Mouse (Mus musculus) liver, embryonic 13.5 days (tissue): ENCODE measurements around the gene Lrrc73. TPM values are rescaled to one million over a fixed set of nuclear protein-coding genes. Genes with fewer than 3 reads are reported as not detected.

ENCODE experiments used
- ATAC-seq: fragments of 200-750 bp; cut with Nextera tagmentation; 2 replicates; pipeline ENCODE4 v1.8.0; 2017; ENCODE audit warnings: low read depth, mild to moderate bottlenecking, moderate number of reproducible peaks, moderate library complexity
- DNase-seq: peaks from one replicate; pipeline ENCODE4 v3.0.0; 2022
- H3K27ac ChIP-seq: fragments of 300-500 bp; sonication (generic); 2 replicates; pipeline ENCODE4 v1.5.1; 2015; ENCODE audit warnings: moderate library complexity, mild to moderate bottlenecking, inconsistent platforms
- H3K27me3 ChIP-seq: fragments of 300-500 bp; sonication (generic); 2 replicates; pipeline ENCODE4 v1.6.1; 2015; ENCODE audit warnings: mild to moderate bottlenecking, inconsistent platforms
- H3K36me3 ChIP-seq: fragments of 300-500 bp; sonication (generic); 2 replicates; pipeline ENCODE4 v1.6.1; 2015; ENCODE audit warnings: mild to moderate bottlenecking, inconsistent platforms
- H3K4me1 ChIP-seq: fragments of 300-500 bp; sonication (generic); replicated peaks from 2 replicates; pipeline ENCODE4 v1.6.1; 2015; ENCODE audit warnings: inconsistent platforms
- H3K4me2 ChIP-seq: fragments of 300-500 bp; sonication (generic); 2 replicates; pipeline ENCODE4 v1.6.1; 2015; ENCODE audit warnings: inconsistent platforms, mild to moderate bottlenecking, moderate library complexity
- H3K4me3 ChIP-seq: fragments of 300-500 bp; sonication (generic); replicated peaks from 2 replicates; pipeline ENCODE4 v1.5.1; 2015; ENCODE audit warnings: mild to moderate bottlenecking, inconsistent platforms
- H3K9ac ChIP-seq: fragments of 300-500 bp; sonication (generic); 2 replicates; pipeline ENCODE4 v1.6.1; 2015; ENCODE audit warnings: mild to moderate bottlenecking, inconsistent platforms
- H3K9me3 ChIP-seq: fragments of 300-500 bp; sonication (generic); replicated peaks from 2 replicates; pipeline ENCODE4 v1.6.1; 2016; ENCODE audit warnings: inconsistent platforms
- WGBS: fragments of 180-500 bp; shearing (Covaris S2); methylation state at CpG from one replicate; pipeline ENCODE4 v1.1.7; 2015; ENCODE audit not compliant: insufficient replicate concordance; 5-methylcytosine and 5-hydroxymethylcytosine counted together
- polyA plus RNA-seq: library from polyadenylated mRNA; unstranded; fragments of >200 nt; fragmentation: Nextera tagmentation; extraction: Ambion mirVana; gene quantifications from 2 replicates; pipeline ENCODE4 v1.2.1, GENCODE M21; 2015

Gene Lrrc73
- polyA plus RNA-seq, 1 experiment from 2014 or later = 0.06 TPM

DNA sequence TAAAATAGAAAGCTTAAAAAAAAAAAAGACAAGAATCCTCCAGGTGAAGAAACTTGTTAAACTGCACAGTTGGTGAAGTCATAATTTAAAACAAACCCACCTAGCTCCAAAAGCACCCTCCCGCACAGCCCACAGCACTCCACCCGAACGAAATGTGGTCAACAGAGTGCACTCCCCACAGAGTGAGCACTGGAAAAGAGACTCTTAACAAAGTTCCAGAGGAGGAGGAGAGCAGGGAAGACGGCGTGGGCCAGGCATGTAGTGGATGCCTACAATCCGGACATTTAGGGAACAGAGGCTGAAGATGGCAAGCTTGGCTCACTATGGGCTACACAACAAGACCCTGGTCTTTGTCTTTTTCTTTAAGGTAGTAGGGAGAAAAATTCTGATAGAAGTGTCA, 21.7 kb downstream of the Lrrc73 start:
- Histone ChIP-seq H3K9ac (no peak overlapping the region), H3K27me3 (no peaks in the 10 kb centered on the region), H3K36me3 (peaks cover 59% of the 10 kb centered on the region), H3K4me3 (no peak overlapping the region), H3K4me1 (0 out of 2 replicates have a peak, but pooled peaks cover 4% of the 10 kb centered on the region), H3K27ac (no peak overlapping the region), H3K4me2 (no peak overlapping the region), H3K9me3 (no peaks in the 10 kb centered on the region)
- WGBS = 78% methylated on average over 6 of the region's 6 CpGs
- no peak for DNase-seq
- no peak for ATAC-seq

DNA sequence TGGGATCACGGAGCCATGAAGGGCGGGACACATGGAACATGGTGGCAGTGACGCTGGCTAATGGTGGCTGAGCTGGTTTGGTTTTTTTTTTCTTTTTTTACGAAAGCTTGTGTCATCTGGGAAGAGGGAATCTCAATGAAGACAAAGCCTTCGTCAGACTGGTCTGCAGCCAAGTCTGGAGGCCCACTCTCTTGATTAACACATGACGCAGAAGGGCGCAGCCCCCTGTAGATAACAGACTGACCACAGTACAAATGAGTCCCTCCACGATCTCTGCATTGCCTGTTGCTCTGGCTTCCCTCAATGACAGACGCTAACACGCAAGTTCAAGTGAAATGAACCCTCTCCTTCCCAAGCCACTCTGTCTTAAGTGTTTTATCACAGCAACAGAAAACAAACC, 22.2 kb downstream of the Lrrc73 start:
- 65% methylated on average over 10 of the region's 10 CpGs for WGBS
- Histone ChIP-seq H3K27me3 (no peaks in the 10 kb centered on the region), H3K27ac (no peak overlapping the region), H3K4me2 (no peak overlapping the region), H3K4me3 (no peak overlapping the region), H3K9me3 (no peaks in the 10 kb centered on the region), H3K9ac (no peak overlapping the region), H3K4me1 (0 out of 2 replicates have a peak, but pooled peaks cover 4% of the 10 kb centered on the region), H3K36me3 (peaks cover 58% of the 10 kb centered on the region)
- DNase-seq (no peak), ATAC-seq (no peak)

DNA sequence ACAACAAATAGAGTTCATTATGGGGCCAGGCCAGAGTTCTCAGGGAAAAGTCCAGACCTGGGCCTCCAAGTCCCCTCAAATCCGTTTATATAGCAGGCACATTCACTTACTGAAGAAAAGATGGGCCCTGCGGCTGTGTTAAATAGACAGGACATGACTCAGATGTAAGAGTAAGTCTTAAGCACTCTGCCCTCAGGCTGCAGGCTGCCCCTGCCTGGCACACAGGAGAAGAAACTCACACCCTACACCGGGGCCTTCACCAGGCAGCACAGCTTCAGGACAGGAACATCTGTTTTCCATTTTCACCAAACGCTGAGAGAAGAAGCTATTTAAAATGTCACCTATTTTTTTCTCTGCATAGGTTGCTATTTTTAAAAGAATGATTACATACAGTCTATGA, 24.3 kb downstream of the Lrrc73 start:
- Histone ChIP-seq H3K27me3 (no peaks in the 10 kb centered on the region), H3K9ac (no peak overlapping the region), H3K4me1 (peaks cover 20% of the 10 kb centered on the region), H3K36me3 (peaks cover 45% of the 10 kb centered on the region), H3K4me3 (no peak overlapping the region), H3K9me3 (no peaks in the 10 kb centered on the region), H3K27ac (no peak overlapping the region), H3K4me2 (no peak overlapping the region)
- DNase-seq = no peak
- 81% methylated on average over 4 of the region's 4 CpGs for WGBS
- no peak for ATAC-seq

DNA sequence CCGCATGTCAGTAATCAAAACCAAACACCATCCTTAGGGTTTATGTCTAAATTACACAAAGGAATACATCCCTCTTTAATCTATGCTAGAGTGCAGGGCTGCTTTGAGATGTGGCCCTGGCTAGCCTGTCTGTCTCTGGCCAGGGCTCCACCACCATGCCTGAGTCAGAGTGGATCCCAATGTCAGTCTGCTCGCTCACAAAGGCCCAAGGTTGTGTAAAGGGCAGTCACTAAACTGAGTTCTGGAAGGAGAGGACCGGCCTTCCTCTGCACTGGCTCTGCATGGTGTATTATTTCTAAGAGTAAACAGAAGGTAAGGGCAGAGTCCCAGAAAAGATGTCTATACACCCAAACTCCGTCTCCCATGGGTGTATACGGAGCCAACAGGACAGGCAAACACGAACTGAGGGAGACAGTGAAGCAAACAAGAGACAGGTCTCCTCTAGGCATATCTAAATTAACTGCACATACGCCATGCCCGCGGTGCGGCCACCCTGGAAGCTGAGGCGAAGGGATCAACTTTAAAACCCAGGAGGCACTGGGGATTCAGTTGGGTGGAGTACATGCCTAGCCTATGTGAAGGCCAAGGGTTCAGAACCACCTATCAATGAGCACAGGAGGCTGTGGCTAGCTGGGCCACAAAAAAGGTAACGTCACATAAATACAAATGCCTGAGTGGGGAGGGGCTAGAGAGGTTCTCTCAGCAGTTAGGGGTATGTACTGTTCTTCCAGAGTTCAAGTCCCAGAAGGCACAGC, 24.9 kb downstream of the Lrrc73 start:
- no peak overlapping the region for H3K4me3 ChIP-seq
- no peaks in the 10 kb centered on the region for H3K9me3 ChIP-seq
- H3K36me3 ChIP-seq = peaks cover 43% of the 10 kb centered on the region
- H3K27me3 ChIP-seq = no peaks in the 10 kb centered on the region
- no peak overlapping the region for H3K4me2 ChIP-seq
- no peak overlapping the region for H3K27ac ChIP-seq
- DNase-seq (no peak), ATAC-seq (no peak)
- no peak overlapping the region for H3K9ac ChIP-seq
- H3K4me1 ChIP-seq = peaks cover 23% of the 10 kb centered on the region
- 82% methylated on average over 12 of the region's 12 CpGs for WGBS

DNA sequence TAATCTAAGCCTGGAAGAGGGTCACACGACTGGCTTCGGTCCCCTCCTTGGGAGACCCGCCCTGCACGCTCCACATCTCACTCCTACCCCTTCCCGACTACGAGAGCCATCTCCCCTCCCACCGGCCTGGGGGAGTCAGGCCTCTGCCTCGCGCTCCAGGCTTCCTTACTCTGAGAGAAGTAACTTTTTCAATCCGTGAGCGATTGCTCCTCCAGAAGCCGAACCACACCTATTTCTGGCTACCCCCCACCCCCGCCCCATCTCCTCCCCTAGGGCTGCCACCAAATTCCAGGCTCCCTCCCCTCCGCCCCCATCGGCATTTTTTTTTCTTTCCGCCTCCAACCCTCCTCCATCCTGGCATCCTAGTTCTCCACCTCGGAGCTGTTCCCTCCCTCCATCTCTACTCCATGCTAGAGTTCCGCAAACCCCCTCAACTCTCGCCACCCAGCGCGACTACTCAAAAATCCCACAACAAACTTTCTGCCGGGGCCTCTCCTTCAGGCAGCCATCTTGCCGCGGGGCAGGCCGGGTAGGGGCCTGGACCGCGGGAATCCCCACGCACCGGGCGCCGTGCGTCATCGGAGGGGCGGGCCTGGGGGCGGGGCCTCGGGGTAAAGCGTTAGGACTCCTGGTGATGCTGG, 29.3 kb downstream of the Lrrc73 start, which contains the start of gene Tjap1:
TSS of gene Tjap1 (minus strand) at position 544 of the 641 bp plus-strand sequence.
- Histone ChIP-seq H3K36me3 (peaks cover 27% of the 10 kb centered on the region), H3K9ac (peak within 1 kb of the TSS; percentile 87), H3K9me3 (no peaks in the 10 kb centered on the region), H3K27ac (peak within 1 kb of the TSS; percentile 70; the same call in 1 of the 2 replicates), H3K27me3 (0 out of 2 replicates have a peak, but pooled peaks cover 5% of the 10 kb centered on the region), H3K4me2 (peak within 1 kb of the TSS; percentile 95), H3K4me1 (peaks cover 23% of the 10 kb centered on the region), H3K4me3 (peak within 1 kb of the TSS; percentile 79)
- DNase-seq (peak; percentile 77), ATAC-seq (peak; percentile 96)
- under 1% methylated on average over 37 of the region's 37 CpGs for WGBS

DNA sequence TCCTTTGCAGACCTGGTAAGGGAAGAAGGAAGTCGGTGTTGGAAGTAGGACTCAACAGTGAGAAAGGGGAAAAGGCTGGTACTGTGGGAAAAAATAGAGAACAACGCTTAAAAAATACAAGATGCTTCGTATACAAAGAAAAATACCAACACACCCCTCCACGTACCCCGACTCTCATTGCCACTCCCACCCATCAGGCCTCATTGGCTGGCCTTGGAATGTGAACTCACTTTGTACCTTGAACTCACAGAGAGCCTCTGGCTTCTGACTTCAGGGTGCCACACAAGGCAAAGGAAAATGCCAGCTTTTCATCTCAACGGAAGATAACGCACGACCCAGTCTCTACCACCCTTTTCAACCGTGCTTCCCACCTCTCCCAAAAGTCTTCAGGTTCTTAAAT, 29.8 kb downstream of the Lrrc73 start:
- WGBS = 24% methylated on average over 9 of the region's 9 CpGs
- no peak overlapping the region for H3K27ac ChIP-seq
- H3K9ac ChIP-seq = peak overlapping the region; percentile 87

DNA sequence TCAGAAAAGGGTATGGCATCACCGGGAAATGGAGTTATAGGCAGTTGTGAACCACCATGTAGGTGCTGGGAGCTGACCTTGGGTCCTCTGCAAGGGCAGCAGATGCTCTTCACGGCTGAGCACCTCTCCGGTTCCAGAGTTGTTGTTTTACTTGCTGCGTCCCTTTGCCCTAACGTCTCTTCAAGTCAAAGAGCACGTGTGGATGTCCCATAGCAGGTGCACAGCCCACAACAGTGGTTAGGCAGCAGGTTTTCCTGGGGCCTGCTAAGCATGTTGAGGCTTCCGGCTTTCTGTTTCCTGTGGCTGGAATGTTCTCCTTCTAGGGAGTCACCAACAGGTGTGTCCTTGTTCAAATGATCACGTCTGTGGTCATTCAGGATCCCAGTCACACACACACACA, 30.6 kb downstream of the Lrrc73 start:
- Histone ChIP-seq H3K27me3 (0 out of 2 replicates have a peak, but pooled peaks cover 5% of the 10 kb centered on the region), H3K36me3 (peaks cover 16% of the 10 kb centered on the region), H3K9ac (no peak overlapping the region), H3K9me3 (no peaks in the 10 kb centered on the region), H3K4me1 (peaks cover 26% of the 10 kb centered on the region), H3K4me3 (no peak overlapping the region), H3K27ac (no peak overlapping the region), H3K4me2 (no peak overlapping the region)
- ATAC-seq (no peak), DNase-seq (no peak)
- 74% methylated on average over 8 of the region's 8 CpGs for WGBS

More for the DNA sequence above, 29.8 kb downstream of the Lrrc73 start:
- peaks cover 23% of the 10 kb centered on the region for H3K4me1 ChIP-seq
- 0 out of 2 replicates have a peak, but pooled peaks cover 5% of the 10 kb centered on the region for H3K27me3 ChIP-seq
- ATAC-seq (peak; percentile 27), DNase-seq (no peak)
- peaks cover 23% of the 10 kb centered on the region for H3K36me3 ChIP-seq
- H3K4me3 ChIP-seq = peak overlapping the region; percentile 79
- H3K4me2 ChIP-seq = peak overlapping the region; percentile 95
- H3K9me3 ChIP-seq = no peaks in the 10 kb centered on the region

DNA sequence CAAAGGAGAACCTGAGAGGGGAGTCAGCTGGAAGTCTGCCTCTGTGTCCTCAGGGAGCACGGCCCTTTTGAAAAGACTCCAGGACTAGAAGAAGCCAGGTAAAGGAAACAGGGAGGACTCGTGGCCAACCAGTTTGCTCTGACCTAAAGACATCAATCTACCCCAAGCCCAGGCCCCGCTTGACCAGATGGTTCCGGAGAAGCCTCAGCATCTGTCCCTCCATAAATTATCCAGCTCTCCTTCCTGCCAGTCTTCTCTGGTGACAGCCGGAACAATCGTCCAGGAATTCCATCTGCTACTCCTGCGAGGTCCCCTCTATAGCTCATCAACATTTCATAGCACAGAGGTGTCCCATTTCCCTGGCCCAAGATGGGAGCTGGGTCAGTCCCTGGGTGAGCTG, 31.3 kb downstream of the Lrrc73 start:
- Histone ChIP-seq H3K4me1 (peaks cover 26% of the 10 kb centered on the region), H3K9me3 (no peaks in the 10 kb centered on the region), H3K27ac (no peak overlapping the region), H3K4me3 (no peak overlapping the region), H3K27me3 (peaks cover 13% of the 10 kb centered on the region; the same call in 1 of the 2 replicates), H3K36me3 (peaks cover 8% of the 10 kb centered on the region), H3K9ac (no peak overlapping the region), H3K4me2 (no peak overlapping the region)
- DNase-seq (no peak), ATAC-seq (no peak)
- WGBS = 47% methylated on average over 7 of the region's 7 CpGs

DNA sequence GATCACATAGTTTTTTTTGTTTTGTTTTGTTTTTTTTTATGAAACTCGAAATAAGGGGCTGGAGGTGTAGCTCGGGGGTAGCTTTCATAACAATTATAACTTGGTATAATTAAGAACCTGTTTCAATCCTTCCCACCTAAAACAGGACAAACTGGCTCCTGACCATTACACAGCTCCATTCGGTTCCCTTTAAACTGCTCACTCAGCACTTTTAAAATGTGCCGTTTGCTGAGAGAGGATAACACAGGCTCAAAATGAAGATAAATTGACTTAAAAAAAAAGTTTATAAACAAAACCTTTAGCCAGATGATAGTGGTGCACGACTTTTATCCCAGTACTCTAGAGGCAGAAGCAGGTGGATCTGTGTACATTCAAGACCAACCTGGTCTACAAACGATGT, 32.1 kb downstream of the Lrrc73 start:
- DNase-seq (no peak), ATAC-seq (no peak)
- Histone ChIP-seq H3K36me3 (peaks cover under 1% of the 10 kb centered on the region), H3K27ac (no peak overlapping the region), H3K9me3 (no peaks in the 10 kb centered on the region), H3K9ac (no peak overlapping the region), H3K27me3 (peaks cover 18% of the 10 kb centered on the region), H3K4me2 (no peak overlapping the region), H3K4me3 (no peak overlapping the region), H3K4me1 (peaks cover 26% of the 10 kb centered on the region)
- WGBS = 43% methylated on average over 6 of the region's 6 CpGs

DNA sequence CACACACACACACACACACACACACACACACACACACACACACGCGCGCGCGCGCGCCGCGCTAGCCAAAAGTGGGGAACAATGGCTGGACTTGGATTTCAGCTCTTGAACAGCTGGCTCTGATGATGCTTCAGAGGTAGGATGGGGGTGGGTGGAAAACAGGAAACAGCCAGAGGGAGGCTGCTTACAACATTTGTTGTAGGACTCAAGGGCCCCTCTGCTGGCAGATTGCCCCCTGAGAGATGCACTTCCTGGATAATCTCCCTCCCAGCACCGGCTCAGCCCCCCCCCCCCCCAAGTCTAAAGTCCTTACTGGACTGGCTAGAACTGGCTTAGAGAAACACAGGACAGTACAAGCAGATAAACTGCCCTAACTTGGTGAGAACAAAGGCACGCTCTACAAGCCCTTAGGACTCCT, 34.4 kb downstream of the Lrrc73 start:
- H3K4me3 ChIP-seq = no peak overlapping the region
- no peak for DNase-seq
- H3K9me3 ChIP-seq = no peaks in the 10 kb centered on the region
- no peak for ATAC-seq
- H3K4me2 ChIP-seq = no peak overlapping the region
- H3K4me1 ChIP-seq = peaks cover 9% of the 10 kb centered on the region
- no peak overlapping the region for H3K27ac ChIP-seq
- no peak overlapping the region for H3K9ac ChIP-seq
- 51% methylated on average over 11 of the region's 11 CpGs for WGBS
- H3K27me3 ChIP-seq = peaks cover 33% of the 10 kb centered on the region
- no peaks in the 10 kb centered on the region for H3K36me3 ChIP-seq

DNA sequence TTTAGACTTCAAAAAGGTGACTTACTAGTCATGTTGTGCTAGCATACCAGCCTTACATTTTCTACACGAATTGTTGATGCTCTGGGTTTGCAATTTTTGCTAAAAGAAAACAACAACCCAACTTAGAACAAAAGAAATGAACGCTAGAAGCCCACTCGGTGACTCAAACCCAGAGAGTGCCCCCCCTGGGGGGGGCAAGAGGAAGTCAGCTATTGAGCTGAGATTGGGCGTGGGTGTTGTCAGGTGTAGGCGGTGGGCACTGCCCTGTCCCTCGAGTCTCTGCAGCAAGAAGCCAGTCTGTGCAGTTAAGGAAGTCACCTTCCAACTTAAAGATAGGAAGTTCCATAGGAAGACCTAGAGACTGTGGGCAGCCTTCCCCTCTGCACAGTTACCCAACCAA, 43.3 kb downstream of the Lrrc73 start:
- 15% methylated on average over 6 of the region's 6 CpGs for WGBS
- peaks cover 12% of the 10 kb centered on the region for H3K4me1 ChIP-seq
- H3K4me3 ChIP-seq = no peak overlapping the region
- no peaks in the 10 kb centered on the region for H3K9me3 ChIP-seq
- no peak overlapping the region for H3K9ac ChIP-seq
- no peaks in the 10 kb centered on the region for H3K36me3 ChIP-seq
- H3K27ac ChIP-seq = no peak overlapping the region
- peaks cover 86% of the 10 kb centered on the region for H3K27me3 ChIP-seq
- no peak for ATAC-seq
- DNase-seq = no peak
- no peak overlapping the region for H3K4me2 ChIP-seq
